In the genomic region with DNA sequence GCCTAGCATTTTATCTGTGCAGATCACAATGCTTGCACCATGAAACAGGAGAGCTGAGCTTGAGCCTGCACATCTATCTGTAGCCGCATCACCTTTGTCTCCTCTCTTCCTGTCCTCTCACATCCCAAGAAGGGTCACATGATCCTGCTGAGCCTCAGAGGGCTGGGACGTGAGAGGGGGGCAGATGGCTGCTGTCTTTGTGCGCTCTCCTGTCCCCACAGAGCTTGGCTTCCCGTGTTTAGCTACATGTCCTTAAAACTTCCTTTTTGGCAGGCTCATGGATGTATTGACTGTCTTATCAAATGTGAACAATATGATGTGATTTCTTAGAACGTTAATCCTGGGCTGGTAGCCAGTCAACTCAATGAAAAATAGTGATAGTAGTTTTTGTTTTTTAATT, we compare ENCODE assay signal across 25 mouse cellular contexts. TPM values are rescaled to one million over a fixed set of nuclear protein-coding genes. Genes with fewer than 3 reads are reported as not detected.
DNase-seq lines count a peak whose midpoint lies in the region; ATAC-seq and TF ChIP-seq lines count a peak whose summit lies in the region.
"Had no signal": no experiment of that assay in that cellular context is flagged by ENCODE, and none has a peak within 500 bp of the region (broad histone marks: within the 10 kb centered on the region; RNA-seq: fewer than 3 reads in every experiment).

No protein-coding gene starts in this region.

- H3K4me3 ChIP-seq in lung, adult 2 months (replicated peaks; ENCODE audit: extremely low read depth, low read depth, low read length), result no peak overlapping the region
- no peak overlapping the region for H3K4me3 ChIP-seq in small intestine, adult 2 months (ENCODE audit: low read depth, low read length)
- no peak overlapping the region for H3K4me3 ChIP-seq in forebrain, embryonic 15.5 days
- no peak overlapping the region for H3K4me3 ChIP-seq in midbrain, embryonic 13.5 days (replicated peaks)
- H3K4me3 ChIP-seq: forebrain, embryonic 10.5 days; forebrain, embryonic 13.5 days; gastrocnemius, adult 2 months; heart, embryonic 12.5 days; heart, embryonic 15.5 days; hindbrain, embryonic 12.5 days had no signal

- no peaks in the 10 kb centered on the region for H3K9me3 ChIP-seq in forebrain, embryonic 15.5 days
- no peaks in the 10 kb centered on the region for H3K9me3 ChIP-seq in midbrain, embryonic 13.5 days
- H3K9me3 ChIP-seq: forebrain, embryonic 10.5 days; forebrain, embryonic 13.5 days; heart, embryonic 15.5 days; hindbrain, embryonic 12.5 days had no signal

- no peak overlapping the region for H3K9ac ChIP-seq in forebrain, embryonic 15.5 days (replicated peaks)
- H3K9ac ChIP-seq in midbrain, embryonic 13.5 days (replicated peaks), result no peak overlapping the region
- H3K9ac ChIP-seq: forebrain, embryonic 13.5 days; forebrain, postnatal 0 days; heart, embryonic 12.5 days; heart, embryonic 15.5 days; hindbrain, embryonic 12.5 days had no signal

- DNase-seq in lung, adult 18-20 months, result peak; percentile 34 to 69
- no peak for DNase-seq in lung, adult 2 months
- DNase-seq in lung, postnatal 14 days, result peak; percentile 35
- DNase-seq: adrenal gland, adult 2 months; adrenal gland, postnatal 14 days; cerebellum, adult 11-12 months; cerebellum, adult 8-10 months; cerebellum, postnatal 10 days; cerebellum, postnatal 36 days; embryo, embryonic 11 days; forebrain, postnatal 0 days; gastrocnemius, adult 2 months; gastrocnemius, postnatal 14 days; heart, postnatal 14 days; heart, postnatal 4 days had no signal

- TF ChIP-seq POLR2A in lung, adult 2 months (IDR thresholded peaks at IDR 0.05; ENCODE audit: borderline replicate concordance, extremely low read depth, low read depth, low read length), result no peak
- TF ChIP-seq POLR2A in small intestine, adult 2 months (IDR thresholded peaks at IDR 0.05; ENCODE audit: low read depth, low read length), result no peak

- no peaks in the 10 kb centered on the region for H3K27me3 ChIP-seq in small intestine, adult 2 months (ENCODE audit: control insufficient read depth, insufficient read depth, low read length)
- no peaks in the 10 kb centered on the region for H3K27me3 ChIP-seq in forebrain, embryonic 15.5 days
- H3K27me3 ChIP-seq in midbrain, embryonic 13.5 days, result no peaks in the 10 kb centered on the region
- H3K27me3 ChIP-seq: forebrain, embryonic 13.5 days; heart, embryonic 12.5 days; heart, embryonic 15.5 days; hindbrain, embryonic 12.5 days had no signal

- no peak overlapping the region for H3K4me2 ChIP-seq in forebrain, embryonic 15.5 days (replicated peaks)
- no peak overlapping the region for H3K4me2 ChIP-seq in midbrain, embryonic 13.5 days (replicated peaks)
- H3K4me2 ChIP-seq: forebrain, embryonic 13.5 days; heart, embryonic 12.5 days; heart, embryonic 15.5 days; hindbrain, embryonic 12.5 days had no signal

- H3K27ac ChIP-seq in small intestine, adult 2 months (ENCODE audit: insufficient read depth, low read depth, low read length), result peak overlapping the region; percentile 35; the same call in 1 of the 2 replicates
- H3K27ac ChIP-seq in forebrain, embryonic 15.5 days (replicated peaks), result no peak overlapping the region
- no peak overlapping the region for H3K27ac ChIP-seq in midbrain, embryonic 13.5 days
- H3K27ac ChIP-seq: forebrain, embryonic 10.5 days; forebrain, embryonic 13.5 days; gastrocnemius, adult 2 months; heart, embryonic 15.5 days; hindbrain, embryonic 12.5 days had no signal

- H3K36me3 ChIP-seq in small intestine, adult 2 months (ENCODE audit: control insufficient read depth, insufficient read depth, low read length), result no peaks in the 10 kb centered on the region
- no peaks in the 10 kb centered on the region for H3K36me3 ChIP-seq in forebrain, embryonic 15.5 days
- H3K36me3 ChIP-seq in midbrain, embryonic 13.5 days, result no peaks in the 10 kb centered on the region
- H3K36me3 ChIP-seq: forebrain, embryonic 10.5 days; heart, embryonic 12.5 days; heart, embryonic 15.5 days; hindbrain, embryonic 12.5 days had no signal

- TF ChIP-seq CTCF in lung, adult 2 months (IDR thresholded peaks at IDR 0.05; ENCODE audit: insufficient read depth, low read length), result no peak
- no peak for TF ChIP-seq CTCF in small intestine, adult 2 months (IDR thresholded peaks at IDR 0.05; ENCODE audit: extremely low read depth, insufficient read length, insufficient replicate concordance, low read depth, low read length)

- H3K4me1 ChIP-seq in lung, adult 2 months (ENCODE audit: control insufficient read depth, insufficient read depth, low read length), result 0 out of 2 replicates have a peak, but pooled peaks cover 3% of the 10 kb centered on the region
- H3K4me1 ChIP-seq in small intestine, adult 2 months (ENCODE audit: control insufficient read depth, insufficient read depth, insufficient read length, low read length), result no peaks in the 10 kb centered on the region; the same call in 1 of the 2 replicates
- no peaks in the 10 kb centered on the region for H3K4me1 ChIP-seq in forebrain, embryonic 15.5 days
- H3K4me1 ChIP-seq in midbrain, embryonic 13.5 days (replicated peaks), result no peaks in the 10 kb centered on the region
- H3K4me1 ChIP-seq: forebrain, embryonic 10.5 days; forebrain, embryonic 13.5 days; heart, embryonic 15.5 days; hindbrain, embryonic 12.5 days had no signal

- ATAC-seq in forebrain, embryonic 15.5 days (replicated peaks), result no peak
- ATAC-seq in midbrain, embryonic 13.5 days, result no peak
- ATAC-seq: CD4-positive, CD25-positive, alpha-beta regulatory T cell, adult 4 months; forebrain, embryonic 13.5 days; forebrain, postnatal 0 days; hindbrain, embryonic 16.5 days had no signal

- WGBS in lung, adult 2 months, result 24% methylated on average over 5 of the region's 5 CpGs
- WGBS in small intestine, adult 2 months, result 23% methylated on average over 5 of the region's 5 CpGs
- 68% methylated on average over 5 of the region's 5 CpGs for WGBS in forebrain, embryonic 15.5 days
- WGBS in midbrain, embryonic 13.5 days, result 67% methylated on average over 5 of the region's 5 CpGs

RNA-seq across cellular contexts. Expression of a gene that starts 15.2 kb away (rescaled TPM):
- polyA plus RNA-seq in lung, adult 2 months (2012; rRNA removed), result 4.4 and 5.8 TPM in 2 replicates
- 2.4 and 4.7 TPM in 2 replicates for polyA plus RNA-seq in small intestine, adult 2 months (2012; rRNA removed)
- polyA plus RNA-seq in forebrain, embryonic 15.5 days (2015; fragmentation: Nextera tagmentation; extraction: Ambion mirVana), result 14.1 and 15.0 TPM in 2 replicates
- polyA plus RNA-seq in midbrain, embryonic 13.5 days (2015; fragmentation: Nextera tagmentation; extraction: Ambion mirVana), result 10.1 and 12.2 TPM in 2 replicates

RNA-seq across cellular contexts. Expression of a gene that starts 43.8 kb away (rescaled TPM):
- 7.7 and 9.7 TPM in 2 replicates for polyA plus RNA-seq in lung, adult 2 months (2012; rRNA removed)
- polyA plus RNA-seq in small intestine, adult 2 months (2012; rRNA removed), result 4.3 and 5.8 TPM in 2 replicates
- polyA plus RNA-seq in forebrain, embryonic 15.5 days (2015; fragmentation: Nextera tagmentation; extraction: Ambion mirVana), result 21.8 and 22.3 TPM in 2 replicates
- polyA plus RNA-seq in midbrain, embryonic 13.5 days (2015; fragmentation: Nextera tagmentation; extraction: Ambion mirVana), result 20.6 and 22.3 TPM in 2 replicates

RNA-seq across cellular contexts. Expression of a gene that starts 45.0 kb away (rescaled TPM):
- 1.0 and 2.3 TPM in 2 replicates for polyA plus RNA-seq in lung, adult 2 months (2012; rRNA removed)
- 1.5 and 2.8 TPM in 2 replicates for polyA plus RNA-seq in small intestine, adult 2 months (2012; rRNA removed)
- 23.2 and 23.6 TPM in 2 replicates for polyA plus RNA-seq in forebrain, embryonic 15.5 days (2015; fragmentation: Nextera tagmentation; extraction: Ambion mirVana)
- 30.0 and 32.3 TPM in 2 replicates for polyA plus RNA-seq in midbrain, embryonic 13.5 days (2015; fragmentation: Nextera tagmentation; extraction: Ambion mirVana)
